Mouse (Mus musculus) ES-Bruce4 (cell line): Measurements from ENCODE around the gene Sfxn4.

Source experiments
- CTCF ChIP-seq: IDR thresholded peaks from one replicate; pipeline ENCODE4 v1.8.1; 2011; ENCODE audit warnings: low read depth, low read length
- EP300 ChIP-seq: IDR thresholded peaks from 2 replicates; pipeline ENCODE4 v1.6.1; 2011; ENCODE audit warnings: low read depth, low read length; ENCODE audit not compliant: insufficient read depth
- POLR2A ChIP-seq: IDR thresholded peaks from one replicate; pipeline ENCODE4 v1.8.1; 2011; ENCODE audit warnings: low read length; ENCODE audit not compliant: insufficient read depth

GRCm38 (mm10) chr19:60795244-60795643 lies 66.0 kb downstream of the Sfxn4 start:
- TF ChIP-seq POLR2A (no peak), CTCF (no peak), EP300 (no peak)
